Mouse (Mus musculus): Measurements from ENCODE around the gene Olfr1489. TPM values are rescaled to one million over a fixed set of nuclear protein-coding genes. Genes with fewer than 3 reads are reported as not detected.
"Not testable (repeated sequence)": the region's sequence is repeated elsewhere in the genome, so short reads cannot be mapped to it uniquely, and the experiment has no call there.

Olfr1489 gene
- polyA plus RNA-seq (2016; fragmentation: Nextera tagmentation; extraction: Ambion mirVana): not detected in 2 replicates

GRCm38 (mm10) chr19:13631321-13631720 is at the start of gene Olfr1489:
Gene Olfr1489 (plus strand): TSS chr19:13631621.
- no peak within 1 kb of the TSS for H3K9ac ChIP-seq
- WGBS: 88% methylated on average over 1 of the region's 1 CpGs
- 0 out of 2 replicates have a peak, but pooled peaks cover 6% of the 10 kb centered on the region for H3K9me3 ChIP-seq
- no peaks in the 10 kb centered on the region for H3K4me1 ChIP-seq
- H3K36me3 ChIP-seq (replicated peaks): no peaks in the 10 kb centered on the region
- H3K27me3 ChIP-seq: no peaks in the 10 kb centered on the region
- no peak within 1 kb of the TSS for H3K4me3 ChIP-seq (replicated peaks)
- ATAC-seq (ENCODE audit: low FRiP score): no peak
- H3K4me2 ChIP-seq: no peak within 1 kb of the TSS
- no peak within 1 kb of the TSS for H3K27ac ChIP-seq

DNA sequence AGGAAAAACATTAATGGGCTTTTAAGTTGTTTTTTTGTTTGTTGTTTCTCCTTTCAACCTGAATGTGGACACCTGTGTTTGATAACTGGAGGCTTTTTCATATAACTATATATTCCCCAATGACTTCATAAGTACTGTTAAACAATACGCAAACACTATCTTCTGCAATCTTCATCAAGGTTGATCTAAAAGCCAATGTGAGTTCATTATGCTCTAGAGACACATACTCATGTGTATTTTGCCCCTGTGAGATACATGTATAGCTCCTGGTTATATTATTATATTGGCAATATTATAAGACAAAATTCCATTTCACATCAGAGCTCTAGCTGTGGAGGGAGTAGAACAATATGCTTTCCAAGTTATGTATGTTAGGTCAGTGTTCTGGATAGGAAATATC is 48.2 kb upstream of the Olfr1489 start, which contains the start of gene Olfr1484:
Gene Olfr1484, plus strand, starts transcription at position 301 of the 400 bp plus-strand sequence.
- Histone ChIP-seq H3K9me3 (no peaks in the 10 kb centered on the region), H3K27me3 (no peaks in the 10 kb centered on the region), H3K36me3 (replicated peaks) (no peaks in the 10 kb centered on the region), H3K9ac (no peak within 1 kb of the TSS), H3K4me1 (no peaks in the 10 kb centered on the region), H3K4me2 (no peak within 1 kb of the TSS), H3K4me3 (replicated peaks) (no peak within 1 kb of the TSS), H3K27ac (no peak within 1 kb of the TSS)
- 85% methylated on average over 1 of the region's 1 CpGs for WGBS
- no peak for ATAC-seq (ENCODE audit: low FRiP score)

- not testable (repeated sequence) for H3K9ac ChIP-seq; H3K4me2 ChIP-seq; H3K4me3 ChIP-seq (replicated peaks); H3K36me3 ChIP-seq (replicated peaks); H3K27me3 ChIP-seq; ATAC-seq (ENCODE audit: low FRiP score); H3K9me3 ChIP-seq; H3K27ac ChIP-seq; H3K4me1 ChIP-seq
- WGBS: 89% methylated on average over 2 of the region's 2 CpGs
Observed at GRCm38 (mm10) chr19:13617075-13617474, 14.3 kb upstream of the Olfr1489 start, which contains the start of gene Olfr1487. Gene Olfr1487 (plus strand): TSS chr19:13617375.

- no peaks in the 10 kb centered on the region for H3K27me3 ChIP-seq
- WGBS: 78% methylated on average over 1 of the region's 1 CpGs
- H3K9ac ChIP-seq: no peak within 1 kb of the TSS
- no peaks in the 10 kb centered on the region for H3K4me1 ChIP-seq
- no peak within 1 kb of the TSS for H3K4me3 ChIP-seq (replicated peaks)
- H3K4me2 ChIP-seq: no peak within 1 kb of the TSS
- no peaks in the 10 kb centered on the region for H3K9me3 ChIP-seq
- H3K36me3 ChIP-seq (replicated peaks): no peaks in the 10 kb centered on the region
- H3K27ac ChIP-seq: no peak within 1 kb of the TSS
- no peak for ATAC-seq (ENCODE audit: low FRiP score)
Observed at GRCm38 (mm10) chr19:13650791-13651190, 19.4 kb downstream of the Olfr1489 start, which contains the start of gene Olfr1490. Gene Olfr1490 (plus strand): TSS chr19:13651091.

Small RNA genes within 50 kb of the gene (microRNA-seq; reads per million reads assigned to microRNA genes)
- not detected for gene Gm22323
- gene Gm23931: not detected

Other genes with a start within 250 kb of the Olfr1489 start
- not detected in 2 replicates for gene Olfr1469, start 223.8 kb upstream of the Olfr1489 start, polyA plus RNA-seq (2016; fragmentation: Nextera tagmentation; extraction: Ambion mirVana)
- not detected in 2 replicates for gene Olfr1471, start 188.2 kb upstream of the Olfr1489 start, polyA plus RNA-seq (2016; fragmentation: Nextera tagmentation; extraction: Ambion mirVana)
- gene Olfr1472, start 175.5 kb upstream of the Olfr1489 start, polyA plus RNA-seq (2016; fragmentation: Nextera tagmentation; extraction: Ambion mirVana): not detected in 2 replicates
- gene Olfr1474, start 162.1 kb upstream of the Olfr1489 start, polyA plus RNA-seq (2016; fragmentation: Nextera tagmentation; extraction: Ambion mirVana): not detected in 2 replicates
- not detected in 2 replicates for gene Olfr1475, start 151.4 kb upstream of the Olfr1489 start, polyA plus RNA-seq (2016; fragmentation: Nextera tagmentation; extraction: Ambion mirVana)
- not detected in 2 replicates for gene Olfr1477, start 131.1 kb upstream of the Olfr1489 start, polyA plus RNA-seq (2016; fragmentation: Nextera tagmentation; extraction: Ambion mirVana)
- not detected in 2 replicates for gene Olfr1480, start 103.7 kb upstream of the Olfr1489 start, polyA plus RNA-seq (2016; fragmentation: Nextera tagmentation; extraction: Ambion mirVana)
- gene Olfr1484, start 48.1 kb upstream of the Olfr1489 start, polyA plus RNA-seq (2016; fragmentation: Nextera tagmentation; extraction: Ambion mirVana): not detected in 2 replicates
- not detected in 2 replicates for gene Olfr1487, start 14.2 kb upstream of the Olfr1489 start, polyA plus RNA-seq (2016; fragmentation: Nextera tagmentation; extraction: Ambion mirVana)
- gene Olfr1490, start 19.5 kb downstream of the Olfr1489 start, polyA plus RNA-seq (2016; fragmentation: Nextera tagmentation; extraction: Ambion mirVana): not detected in 2 replicates
- gene Olfr1491, start 65.6 kb downstream of the Olfr1489 start, polyA plus RNA-seq (2016; fragmentation: Nextera tagmentation; extraction: Ambion mirVana): not detected in 2 replicates
- not detected in 2 replicates for gene Olfr1493-ps1, start 91.7 kb downstream of the Olfr1489 start, polyA plus RNA-seq (2016; fragmentation: Nextera tagmentation; extraction: Ambion mirVana)
- gene Olfr1494, start 108.1 kb downstream of the Olfr1489 start, polyA plus RNA-seq (2016; fragmentation: Nextera tagmentation; extraction: Ambion mirVana): not detected in 2 replicates
- not detected in 2 replicates for gene Olfr1495, start 133.0 kb downstream of the Olfr1489 start, polyA plus RNA-seq (2016; fragmentation: Nextera tagmentation; extraction: Ambion mirVana)
- not detected in 2 replicates for gene Olfr1496, start 146.3 kb downstream of the Olfr1489 start, polyA plus RNA-seq (2016; fragmentation: Nextera tagmentation; extraction: Ambion mirVana)
- not detected in 2 replicates for gene Olfr1497, start 166.6 kb downstream of the Olfr1489 start, polyA plus RNA-seq (2016; fragmentation: Nextera tagmentation; extraction: Ambion mirVana)
- gene Olfr1499, start 187.8 kb downstream of the Olfr1489 start, polyA plus RNA-seq (2016; fragmentation: Nextera tagmentation; extraction: Ambion mirVana): not detected in 2 replicates
- not detected in 2 replicates for gene Olfr1500, start 198.9 kb downstream of the Olfr1489 start, polyA plus RNA-seq (2016; fragmentation: Nextera tagmentation; extraction: Ambion mirVana)
- not detected in 2 replicates for gene Olfr1501, start 219.1 kb downstream of the Olfr1489 start, polyA plus RNA-seq (2016; fragmentation: Nextera tagmentation; extraction: Ambion mirVana)
- not detected in 2 replicates for gene Olfr1502, start 230.2 kb downstream of the Olfr1489 start, polyA plus RNA-seq (2016; fragmentation: Nextera tagmentation; extraction: Ambion mirVana)

Measured in forebrain, embryonic 12.5 days (tissue).